Mouse (Mus musculus): ENCODE results near the gene Atp8b5. TPM values are rescaled to one million over a fixed set of nuclear protein-coding genes. Genes with fewer than 3 reads are reported as not detected.
A peak's percentile ranks its signal among the peaks of the same experiment; 100 is the strongest.

Atp8b5 gene
- total and polyA plus RNA-seq, 3 experiments: 0.08 to 0.14 TPM; not detected in 1

- WGBS: 100% methylated on average over 2 of the region's 2 CpGs
- Histone ChIP-seq H3K4me1 (ENCODE audit: control insufficient read depth, insufficient read depth, low read length) (no peaks in the 10 kb centered on the region), H3K27ac (no peak overlapping the region), H3K27me3 (ENCODE audit: control insufficient read depth, insufficient read depth, low read length) (no peaks in the 10 kb centered on the region), H3K9ac (ENCODE audit: low read depth, low read length) (no peak overlapping the region), H3K79me2 (replicated peaks; ENCODE audit: control insufficient read depth, insufficient read depth, low read length) (no peaks in the 10 kb centered on the region), H3K4me3 (no peak overlapping the region), H3K36me3 (ENCODE audit: control insufficient read depth, insufficient read depth, low read length) (no peaks in the 10 kb centered on the region)
- DNase-seq: no peak
- TF ChIP-seq CTCF (IDR thresholded peaks at IDR 0.05) (peak; percentile 15; the same call in 1 of the 2 replicates), EP300 (IDR thresholded peaks at IDR 0.05; ENCODE audit: insufficient read depth, low read depth, low read length) (no peak), POLR2A (IDR thresholded peaks at IDR 0.05; ENCODE audit: insufficient read depth, low read depth, low read length) (no peak)
- intact Hi-C loops (cut with DNase I): no loop called here
These were observed 9.9 kb upstream of the Atp8b5 start for GRCm38 (mm10) chr4:43257040-43257439.

DNA sequence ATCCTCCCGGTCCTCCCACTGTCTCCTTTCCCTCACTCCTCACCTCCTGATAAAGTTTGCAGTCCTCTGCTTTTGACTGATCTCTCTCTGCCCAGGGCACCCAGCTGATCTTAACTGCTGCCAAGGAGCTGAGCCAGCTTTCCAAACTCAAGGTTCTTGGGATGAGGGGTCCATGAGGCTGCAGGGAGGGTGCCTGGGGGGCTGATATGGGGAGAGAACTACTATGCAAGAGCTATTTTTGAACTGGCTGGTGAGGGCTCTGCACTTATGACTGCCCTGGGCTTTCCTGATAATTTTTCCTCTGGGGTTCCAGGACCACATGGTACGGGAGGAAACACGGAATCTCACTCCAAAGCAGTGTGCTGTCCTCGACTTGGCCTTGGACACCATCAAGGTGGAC is 8.4 kb upstream of the Atp8b5 start:
- Histone ChIP-seq H3K4me3 (no peak overlapping the region), H3K27me3 (ENCODE audit: control insufficient read depth, insufficient read depth, low read length) (no peaks in the 10 kb centered on the region), H3K36me3 (ENCODE audit: control insufficient read depth, insufficient read depth, low read length) (no peaks in the 10 kb centered on the region), H3K79me2 (replicated peaks; ENCODE audit: control insufficient read depth, insufficient read depth, low read length) (no peaks in the 10 kb centered on the region), H3K4me1 (ENCODE audit: control insufficient read depth, insufficient read depth, low read length) (no peaks in the 10 kb centered on the region), H3K9ac (ENCODE audit: low read depth, low read length) (no peak overlapping the region), H3K27ac (no peak overlapping the region)
- WGBS: 50% methylated on average over 4 of the region's 4 CpGs
- no peak for DNase-seq
- TF ChIP-seq CTCF (IDR thresholded peaks at IDR 0.05) (no peak), POLR2A (IDR thresholded peaks at IDR 0.05; ENCODE audit: insufficient read depth, low read depth, low read length) (no peak), EP300 (IDR thresholded peaks at IDR 0.05; ENCODE audit: insufficient read depth, low read depth, low read length) (no peak)
- intact Hi-C loops (cut with DNase I): no loop called here

GRCm38 (mm10) chr4:43259435-43259834 is 7.5 kb upstream of the Atp8b5 start:
- Histone ChIP-seq H3K27me3 (ENCODE audit: control insufficient read depth, insufficient read depth, low read length) (no peaks in the 10 kb centered on the region), H3K4me3 (no peak overlapping the region), H3K36me3 (ENCODE audit: control insufficient read depth, insufficient read depth, low read length) (no peaks in the 10 kb centered on the region), H3K79me2 (replicated peaks; ENCODE audit: control insufficient read depth, insufficient read depth, low read length) (no peaks in the 10 kb centered on the region), H3K9ac (ENCODE audit: low read depth, low read length) (no peak overlapping the region), H3K4me1 (ENCODE audit: control insufficient read depth, insufficient read depth, low read length) (no peaks in the 10 kb centered on the region), H3K27ac (no peak overlapping the region)
- no peak for TF ChIP-seq CTCF (IDR thresholded peaks at IDR 0.05)
- TF ChIP-seq EP300 (IDR thresholded peaks at IDR 0.05; ENCODE audit: insufficient read depth, low read depth, low read length): no peak
- TF ChIP-seq POLR2A (IDR thresholded peaks at IDR 0.05; ENCODE audit: insufficient read depth, low read depth, low read length): no peak
- no peak for DNase-seq
- intact Hi-C loops (cut with DNase I): no loop called here
- 91% methylated on average over 3 of the region's 3 CpGs for WGBS

GRCm38 (mm10) chr4:43260096-43260495 is 6.9 kb upstream of the Atp8b5 start:
- no peak for TF ChIP-seq POLR2A (IDR thresholded peaks at IDR 0.05; ENCODE audit: insufficient read depth, low read depth, low read length)
- TF ChIP-seq EP300 (IDR thresholded peaks at IDR 0.05; ENCODE audit: insufficient read depth, low read depth, low read length): no peak
- no peaks in the 10 kb centered on the region for H3K79me2 ChIP-seq (replicated peaks; ENCODE audit: control insufficient read depth, insufficient read depth, low read length)
- no peaks in the 10 kb centered on the region for H3K27me3 ChIP-seq (ENCODE audit: control insufficient read depth, insufficient read depth, low read length)
- no peaks in the 10 kb centered on the region for H3K4me1 ChIP-seq (ENCODE audit: control insufficient read depth, insufficient read depth, low read length)
- no peak for DNase-seq
- H3K4me3 ChIP-seq: no peak overlapping the region
- intact Hi-C loops (cut with DNase I): no loop called here
- 78% methylated on average over 5 of the region's 5 CpGs for WGBS
- H3K36me3 ChIP-seq (ENCODE audit: control insufficient read depth, insufficient read depth, low read length): no peaks in the 10 kb centered on the region
- H3K27ac ChIP-seq: no peak overlapping the region
- H3K9ac ChIP-seq (ENCODE audit: low read depth, low read length): no peak overlapping the region

GRCm38 (mm10) chr4:43262821-43263220 is 4.1 kb upstream of the Atp8b5 start:
- TF ChIP-seq EP300 (IDR thresholded peaks at IDR 0.05; ENCODE audit: insufficient read depth, low read depth, low read length): no peak
- Histone ChIP-seq H3K4me1 (ENCODE audit: control insufficient read depth, insufficient read depth, low read length) (no peaks in the 10 kb centered on the region), H3K36me3 (ENCODE audit: control insufficient read depth, insufficient read depth, low read length) (no peaks in the 10 kb centered on the region), H3K4me3 (no peak overlapping the region), H3K79me2 (replicated peaks; ENCODE audit: control insufficient read depth, insufficient read depth, low read length) (no peaks in the 10 kb centered on the region), H3K27me3 (ENCODE audit: control insufficient read depth, insufficient read depth, low read length) (no peaks in the 10 kb centered on the region), H3K9ac (ENCODE audit: low read depth, low read length) (no peak overlapping the region), H3K27ac (no peak overlapping the region)
- intact Hi-C loops (cut with DNase I): no loop called here
- DNase-seq: peak in 1 of 2 experiments; percentile 26
- 88% methylated on average over 6 of the region's 6 CpGs for WGBS

DNA sequence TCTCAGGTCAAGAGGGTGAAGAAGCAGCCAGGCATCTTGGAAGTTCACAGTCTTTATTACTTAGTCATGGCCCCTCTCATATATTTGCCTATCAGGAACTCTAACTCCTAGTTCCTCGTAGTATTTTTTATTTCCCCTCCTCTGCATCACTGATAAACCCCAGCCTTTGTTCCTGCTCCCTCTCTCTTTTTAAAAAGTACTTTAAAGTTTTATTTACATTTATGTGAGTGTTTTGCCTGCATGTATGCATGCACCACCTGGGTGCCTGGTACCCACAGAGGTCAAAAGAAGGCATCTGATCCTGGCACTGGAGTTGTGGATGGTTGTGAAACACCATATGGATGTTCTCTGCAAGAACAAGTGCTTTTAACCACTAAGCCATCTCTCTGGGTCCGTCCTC is 813 bp upstream of the Atp8b5 start:
- Histone ChIP-seq H3K4me3 (no peak overlapping the region), H3K27me3 (ENCODE audit: control insufficient read depth, insufficient read depth, low read length) (no peaks in the 10 kb centered on the region), H3K79me2 (replicated peaks; ENCODE audit: control insufficient read depth, insufficient read depth, low read length) (no peaks in the 10 kb centered on the region), H3K36me3 (ENCODE audit: control insufficient read depth, insufficient read depth, low read length) (no peaks in the 10 kb centered on the region), H3K27ac (no peak overlapping the region), H3K4me1 (ENCODE audit: control insufficient read depth, insufficient read depth, low read length) (no peaks in the 10 kb centered on the region), H3K9ac (ENCODE audit: low read depth, low read length) (no peak overlapping the region)
- WGBS: 54% methylated on average over 2 of the region's 2 CpGs
- intact Hi-C loops (cut with DNase I): loop anchor here (2.0 to 5.0 kb wide), 2 partner anchors 115 to 216 kb away; partner anchors contain the start of genes Rusc2 and Sit1
- no peak for TF ChIP-seq EP300 (IDR thresholded peaks at IDR 0.05; ENCODE audit: insufficient read depth, low read depth, low read length)
- no peak for TF ChIP-seq CTCF (IDR thresholded peaks at IDR 0.05)
- no peak for TF ChIP-seq POLR2A (IDR thresholded peaks at IDR 0.05; ENCODE audit: insufficient read depth, low read depth, low read length)
- no peak for DNase-seq
